Mouse (Mus musculus) megakaryocyte-erythroid progenitor cell, adult 5-6 weeks (primary cell): Measurements from ENCODE around the gene Fam208a. TPM values are rescaled to one million over a fixed set of nuclear protein-coding genes. Genes with fewer than 3 reads are reported as not detected.

Source experiments
- total RNA-seq, 2 experiments: library from RNA; stranded (forward) in 1 of 2; stranded (reverse) in 1 of 2; fragments of 200-1000, 215-1000 nt in 1 of 2; fragments of >200 nt in 1 of 2; fragmentation: Nextera tagmentation in 1 of 2; gene quantifications; 2 replicates each; pipeline ENCODE4 v1.2.3; 2014 to 2017

Gene Fam208a
- total RNA-seq, 2 experiments from 2014 or later = 29.9 to 32.6 TPM

Other genes with a start within 250 kb of the Fam208a start
- 11.3 and 14.4 TPM in 2 replicates for gene Ccdc66, start 79.6 kb downstream of the Fam208a start, total RNA-seq (2014; fragmentation: Nextera tagmentation)
- gene Ccdc66, start 79.6 kb downstream of the Fam208a start, total RNA-seq (2017) = 13.8 and 23.1 TPM in 2 replicates
- gene Erc2, start 193.6 kb downstream of the Fam208a start, total RNA-seq (2014; fragmentation: Nextera tagmentation) = not detected in 2 replicates
- not detected in 2 replicates for gene Erc2, start 193.6 kb downstream of the Fam208a start, total RNA-seq (2017)